Mouse (Mus musculus) CH12F3 (cell line): Measurements from ENCODE around the gene Nup210l.

ENCODE experiments used
- in situ Hi-C: fragments of 300-500 bp; cut with MboI; formaldehyde crosslinking; loops from 2 replicates; pipeline ENCODE4 v1.14.3; 2020; ENCODE audit warnings: low sequenced_read_pairs

Nup210l gene

GRCm38 (mm10) chr3:90103938-90104337, at the start of gene Nup210l:
Gene Nup210l, plus strand, starts transcription at chr3:90104132.
- in situ Hi-C loops = no loop called here

- in situ Hi-C loops = no loop called here
These were observed 42.4 kb upstream of the Nup210l start for GRCm38 (mm10) chr3:90061549-90061948.

GRCm38 (mm10) chr3:90062539-90062938, 41.4 kb upstream of the Nup210l start:
- in situ Hi-C loops = no loop called here

GRCm38 (mm10) chr3:90064383-90064782, 39.5 kb upstream of the Nup210l start:
- in situ Hi-C loops = no loop called here

- in situ Hi-C loops = no loop called here
These were observed 38.4 kb upstream of the Nup210l start for GRCm38 (mm10) chr3:90065553-90065952.

- in situ Hi-C loops = no loop called here
These were observed 36.1 kb upstream of the Nup210l start for GRCm38 (mm10) chr3:90067851-90068250.

- in situ Hi-C loops = no loop called here
These were observed 34.2 kb upstream of the Nup210l start for GRCm38 (mm10) chr3:90069688-90070087.

GRCm38 (mm10) chr3:90072294-90072693, 31.6 kb upstream of the Nup210l start, which contains the start of gene Tpm3:
Gene Tpm3, plus strand, starts transcription at chr3:90072649.
- in situ Hi-C loops = no loop called here

- in situ Hi-C loops = no loop called here
These were observed 26.8 kb upstream of the Nup210l start for GRCm38 (mm10) chr3:90076921-90077716.

- in situ Hi-C loops = no loop called here
These were observed 25.7 kb upstream of the Nup210l start for GRCm38 (mm10) chr3:90078224-90078623.

GRCm38 (mm10) chr3:90079133-90079762, 24.7 kb upstream of the Nup210l start:
- in situ Hi-C loops = no loop called here

GRCm38 (mm10) chr3:90079763-90080497, 24.0 kb upstream of the Nup210l start:
- in situ Hi-C loops = no loop called here

GRCm38 (mm10) chr3:90080498-90080863, 23.5 kb upstream of the Nup210l start:
- in situ Hi-C loops = no loop called here

- in situ Hi-C loops = no loop called here
These were observed 22.3 kb upstream of the Nup210l start for GRCm38 (mm10) chr3:90081365-90082240.

- in situ Hi-C loops = no loop called here
These were observed 20.9 kb upstream of the Nup210l start for GRCm38 (mm10) chr3:90083034-90083433.

- in situ Hi-C loops = no loop called here
These were observed 20.1 kb upstream of the Nup210l start for GRCm38 (mm10) chr3:90083698-90084324.

GRCm38 (mm10) chr3:90084790-90085189, 19.1 kb upstream of the Nup210l start:
- in situ Hi-C loops = no loop called here

GRCm38 (mm10) chr3:90085281-90085680, 18.7 kb upstream of the Nup210l start:
- in situ Hi-C loops = no loop called here

- in situ Hi-C loops = no loop called here
These were observed 17.9 kb upstream of the Nup210l start for GRCm38 (mm10) chr3:90086068-90086467.

GRCm38 (mm10) chr3:90088617-90089016, 15.3 kb upstream of the Nup210l start:
- in situ Hi-C loops = no loop called here
